Mouse (Mus musculus): Measurements from ENCODE around the gene Nfix. TPM values are rescaled to one million over a fixed set of nuclear protein-coding genes. Genes with fewer than 3 reads are reported as not detected.

Nfix gene
- polyA plus RNA-seq, 1 experiment from 2014 or later = 39.2 TPM

- no peak overlapping the region for H3K4me2 ChIP-seq
- ATAC-seq (ENCODE audit: borderline replicate concordance, extremely low read depth, low FRiP score, low TSS enrichment) = no peak
- no peaks in the 10 kb centered on the region for H3K9me3 ChIP-seq
- no peak overlapping the region for H3K9ac ChIP-seq
- peaks cover 42% of the 10 kb centered on the region for H3K36me3 ChIP-seq
- 46% methylated on average over 9 of the region's 9 CpGs for WGBS
- H3K4me1 ChIP-seq = peaks cover 90% of the 10 kb centered on the region
- H3K4me3 ChIP-seq = no peak overlapping the region
- H3K27ac ChIP-seq = no peak overlapping the region
- no peaks in the 10 kb centered on the region for H3K27me3 ChIP-seq
These were observed 75.5 kb downstream of the Nfix start for GRCm38 (mm10) chr8:84724683-84725082.

DNA sequence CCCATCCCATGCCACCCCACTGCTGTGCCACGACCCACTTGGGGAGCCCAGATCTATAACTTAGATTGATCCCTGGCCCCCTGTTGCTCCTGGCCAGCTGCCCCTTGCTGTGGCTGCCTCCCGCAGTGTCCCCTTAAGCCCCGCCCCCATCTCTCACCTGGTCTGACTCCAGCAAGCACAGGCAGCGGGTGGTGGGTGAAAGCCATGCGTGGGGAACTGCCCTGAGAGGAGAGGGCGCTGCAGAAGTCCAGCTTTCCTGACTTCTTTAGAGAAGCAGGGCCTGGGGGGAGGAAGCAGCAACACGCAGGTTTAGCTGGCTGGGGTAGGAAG, 76.6 kb downstream of the Nfix start:
- Histone ChIP-seq H3K36me3 (peaks cover 52% of the 10 kb centered on the region), H3K4me2 (peak overlapping the region; percentile 38), H3K27ac (peak overlapping the region; percentile 98), H3K27me3 (no peaks in the 10 kb centered on the region), H3K4me3 (0 out of 2 replicates have a peak overlapping the region, but pooled peaks have one; percentile 8), H3K9me3 (no peaks in the 10 kb centered on the region), H3K4me1 (peaks cover 88% of the 10 kb centered on the region), H3K9ac (peak overlapping the region; percentile 23)
- no peak; the same call in 1 of the 2 replicates for ATAC-seq (ENCODE audit: borderline replicate concordance, extremely low read depth, low FRiP score, low TSS enrichment)
- WGBS = 24% methylated on average over 7 of the region's 7 CpGs

DNA sequence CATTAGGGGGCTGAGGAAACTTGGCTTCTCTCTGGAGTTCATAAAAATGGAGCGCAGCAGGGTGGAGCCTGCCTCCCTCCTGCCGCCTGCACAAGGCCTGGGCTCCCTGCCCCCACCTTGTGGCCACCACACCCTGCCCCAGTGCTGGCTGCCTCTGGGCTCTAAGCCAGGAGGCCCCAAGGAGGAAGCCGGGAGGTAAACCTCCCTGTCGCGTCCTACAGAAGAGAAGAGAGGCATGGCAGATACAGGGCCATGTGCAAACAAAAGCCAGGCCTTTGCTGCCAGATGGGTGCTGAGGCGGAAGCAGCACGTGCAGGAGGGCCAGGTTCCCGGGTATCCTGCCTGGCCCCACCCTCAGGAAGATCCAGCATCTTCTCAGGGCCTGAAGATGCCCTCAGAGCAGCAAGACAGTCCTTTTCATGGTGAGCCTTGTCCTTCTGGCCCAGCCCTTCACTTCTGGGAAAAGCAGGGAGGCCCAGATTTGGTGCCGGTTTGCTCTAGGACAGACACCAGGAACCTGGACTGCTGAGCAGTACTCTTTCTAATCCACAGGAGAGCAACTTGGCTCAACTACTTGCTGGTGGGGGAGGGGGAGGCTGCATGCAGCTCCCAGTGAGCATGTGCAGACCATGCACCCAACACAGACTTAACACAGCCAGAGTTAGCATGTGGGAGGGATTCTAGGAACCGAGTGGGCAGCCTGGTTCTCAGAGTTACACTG, 77.1 kb downstream of the Nfix start, which contains the start of gene G430095P16Rik:
TSS of gene G430095P16Rik (plus strand) at position 158 of the 721 bp plus-strand sequence.
- 2% methylated on average over 10 of the region's 10 CpGs for WGBS
- peak; percentile 88 for ATAC-seq (ENCODE audit: borderline replicate concordance, extremely low read depth, low FRiP score, low TSS enrichment)
- Histone ChIP-seq H3K36me3 (peaks cover 54% of the 10 kb centered on the region), H3K9ac (peak within 1 kb of the TSS; percentile 23), H3K27ac (peak within 1 kb of the TSS; percentile 98), H3K4me2 (peak within 1 kb of the TSS; percentile 38), H3K27me3 (no peaks in the 10 kb centered on the region), H3K4me3 (peak within 1 kb of the TSS; percentile 8; the same call in 1 of the 2 replicates), H3K4me1 (peaks cover 83% of the 10 kb centered on the region), H3K9me3 (no peaks in the 10 kb centered on the region)

- Histone ChIP-seq H3K4me1 (peaks cover 78% of the 10 kb centered on the region), H3K9ac (peak overlapping the region; percentile 23; the same call in 1 of the 2 replicates), H3K4me2 (peak overlapping the region; percentile 38; the same call in 1 of the 2 replicates), H3K9me3 (no peaks in the 10 kb centered on the region), H3K4me3 (no peak overlapping the region), H3K36me3 (peaks cover 58% of the 10 kb centered on the region), H3K27ac (peak overlapping the region; percentile 98), H3K27me3 (no peaks in the 10 kb centered on the region)
- ATAC-seq (ENCODE audit: borderline replicate concordance, extremely low read depth, low FRiP score, low TSS enrichment) = no peak; the same call in 1 of the 2 replicates
- WGBS = 33% methylated on average over 6 of the region's 6 CpGs
These were observed 77.7 kb downstream of the Nfix start for GRCm38 (mm10) chr8:84722530-84722849.

DNA sequence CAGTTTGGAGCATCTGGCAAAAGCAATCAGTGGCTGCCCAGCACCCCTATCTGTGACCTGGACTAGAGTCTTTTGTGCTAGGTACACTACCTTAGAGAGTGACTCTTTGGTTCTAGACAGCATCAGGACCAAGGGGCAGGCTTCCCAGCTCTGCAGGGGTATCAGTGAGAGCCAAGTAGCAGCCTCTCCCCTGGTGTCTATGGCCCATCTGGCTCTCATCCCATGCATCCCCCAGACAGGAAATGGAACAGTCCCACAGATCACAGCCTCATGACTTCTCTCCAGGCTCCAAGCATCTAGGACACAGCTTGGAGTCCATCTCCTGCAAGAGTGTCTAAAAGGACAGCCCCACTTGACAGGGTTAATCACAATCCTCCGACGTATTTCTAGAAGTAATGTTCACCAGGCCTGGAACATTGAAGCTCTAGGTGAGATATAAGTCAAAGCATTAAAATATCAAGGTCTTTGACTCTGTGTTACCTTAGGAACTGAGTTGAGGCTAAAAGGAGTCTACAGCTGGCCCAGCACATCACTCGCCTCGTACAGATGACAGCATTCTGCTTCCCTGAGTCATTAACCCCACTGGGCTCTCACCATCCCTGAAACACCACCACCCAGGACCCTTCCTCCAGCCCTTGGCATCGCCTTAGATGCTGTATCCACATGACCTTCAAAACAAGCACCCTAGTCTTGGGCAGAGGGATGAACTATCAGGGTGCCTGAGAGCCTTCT, 81.0 kb downstream of the Nfix start:
- WGBS = 74% methylated on average over 5 of the region's 5 CpGs
- H3K27ac ChIP-seq = no peak overlapping the region
- ATAC-seq (ENCODE audit: borderline replicate concordance, extremely low read depth, low FRiP score, low TSS enrichment) = no peak
- H3K9me3 ChIP-seq = no peaks in the 10 kb centered on the region
- no peak overlapping the region for H3K4me3 ChIP-seq
- no peaks in the 10 kb centered on the region for H3K27me3 ChIP-seq
- H3K9ac ChIP-seq = no peak overlapping the region
- peaks cover 53% of the 10 kb centered on the region for H3K36me3 ChIP-seq
- peaks cover 63% of the 10 kb centered on the region for H3K4me1 ChIP-seq
- H3K4me2 ChIP-seq = no peak overlapping the region

- Histone ChIP-seq H3K4me1 (peaks cover 63% of the 10 kb centered on the region), H3K4me2 (no peak overlapping the region), H3K9me3 (no peaks in the 10 kb centered on the region), H3K27ac (no peak overlapping the region), H3K27me3 (no peaks in the 10 kb centered on the region), H3K4me3 (no peak overlapping the region), H3K36me3 (peaks cover 55% of the 10 kb centered on the region), H3K9ac (no peak overlapping the region)
- 81% methylated on average over 5 of the region's 5 CpGs for whole genome bisulfite sequencing
- no peak for ATAC-seq (ENCODE audit: borderline replicate concordance, extremely low read depth, low FRiP score, low TSS enrichment)
These were observed 81.7 kb downstream of the Nfix start for GRCm38 (mm10) chr8:84718476-84718875.

DNA sequence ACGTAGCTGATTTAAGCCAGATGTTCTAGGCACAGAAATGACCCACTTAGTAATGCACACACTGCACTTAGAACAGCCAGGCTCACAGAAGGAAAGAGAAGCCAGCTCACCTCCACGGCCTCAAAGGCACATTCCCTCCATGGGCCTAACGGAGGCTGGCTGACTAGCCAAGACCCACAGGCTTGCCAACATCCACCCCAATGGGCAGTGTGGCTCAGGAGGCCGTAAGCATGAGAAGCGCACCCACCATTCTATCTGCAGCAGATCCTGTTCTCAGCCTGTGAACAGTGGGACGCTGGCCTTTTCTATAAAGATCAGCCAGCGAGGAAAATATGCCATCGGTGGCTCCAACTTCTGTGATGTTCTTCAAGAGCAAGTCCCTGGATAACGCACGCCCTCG, 83.4 kb downstream of the Nfix start:
- no peaks in the 10 kb centered on the region for H3K9me3 ChIP-seq
- H3K4me2 ChIP-seq = no peak overlapping the region
- H3K9ac ChIP-seq = no peak overlapping the region
- 83% methylated on average over 11 of the region's 11 CpGs for WGBS
- no peaks in the 10 kb centered on the region for H3K27me3 ChIP-seq
- peaks cover 61% of the 10 kb centered on the region for H3K4me1 ChIP-seq
- no peak overlapping the region for H3K27ac ChIP-seq
- peaks cover 54% of the 10 kb centered on the region for H3K36me3 ChIP-seq
- no peak for ATAC-seq (ENCODE audit: borderline replicate concordance, extremely low read depth, low FRiP score, low TSS enrichment)
- no peak overlapping the region for H3K4me3 ChIP-seq

DNA sequence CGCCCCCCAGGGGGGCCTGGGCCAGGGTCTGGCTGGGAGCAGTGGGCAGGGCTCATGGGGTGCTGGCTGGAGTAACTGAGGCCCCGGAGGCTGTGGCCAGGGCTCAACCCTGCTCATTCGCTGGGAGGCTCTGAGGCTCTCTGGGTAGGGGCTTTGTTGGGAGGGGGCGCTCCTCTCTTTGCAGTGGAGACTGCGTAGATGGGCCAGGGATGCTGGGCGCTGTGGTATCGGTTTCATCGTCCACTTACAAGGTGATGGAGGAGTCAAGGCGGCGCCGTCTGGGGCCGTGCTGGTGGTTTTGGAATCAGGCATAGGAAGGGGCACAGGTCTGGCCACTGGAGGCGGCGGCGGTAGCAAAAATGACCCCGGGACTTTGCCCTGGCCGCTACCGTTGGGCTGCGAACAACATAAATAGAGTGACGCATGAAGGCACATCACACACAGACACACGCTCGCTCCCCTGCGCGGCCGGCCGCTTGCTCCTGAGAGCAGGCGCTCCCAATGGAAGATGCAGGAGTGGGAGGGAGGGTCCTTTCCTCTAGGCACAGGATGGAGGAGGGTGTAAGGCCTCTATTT, 84.2 kb downstream of the Nfix start:
- Histone ChIP-seq H3K36me3 (peaks cover 46% of the 10 kb centered on the region), H3K27ac (0 out of 2 replicates have a peak overlapping the region, but pooled peaks have one; percentile 6), H3K27me3 (no peaks in the 10 kb centered on the region), H3K9me3 (no peaks in the 10 kb centered on the region), H3K4me1 (peaks cover 64% of the 10 kb centered on the region), H3K9ac (no peak overlapping the region; the same call in 1 of the 2 replicates), H3K4me2 (no peak overlapping the region), H3K4me3 (no peak overlapping the region)
- no peak for ATAC-seq (ENCODE audit: borderline replicate concordance, extremely low read depth, low FRiP score, low TSS enrichment)
- WGBS = 33% methylated on average over 27 of the region's 27 CpGs

- Histone ChIP-seq H3K9me3 (no peaks in the 10 kb centered on the region), H3K4me2 (no peak overlapping the region; the same call in 1 of the 2 replicates), H3K4me3 (no peak overlapping the region), H3K27ac (peak overlapping the region; percentile 98), H3K36me3 (peaks cover 28% of the 10 kb centered on the region), H3K9ac (0 out of 2 replicates have a peak overlapping the region, but pooled peaks have one; percentile 24), H3K27me3 (no peaks in the 10 kb centered on the region), H3K4me1 (peaks cover 66% of the 10 kb centered on the region)
- no peak for ATAC-seq (ENCODE audit: borderline replicate concordance, extremely low read depth, low FRiP score, low TSS enrichment)
- 65% methylated on average over 4 of the region's 4 CpGs for WGBS
These were observed 86.0 kb downstream of the Nfix start for GRCm38 (mm10) chr8:84714161-84714560.

GRCm38 (mm10) chr8:84713381-84713780, 86.8 kb downstream of the Nfix start:
- Histone ChIP-seq H3K4me3 (no peak overlapping the region), H3K4me1 (peaks cover 67% of the 10 kb centered on the region), H3K9me3 (no peaks in the 10 kb centered on the region), H3K27ac (peak overlapping the region; percentile 98), H3K36me3 (peaks cover 21% of the 10 kb centered on the region), H3K9ac (peak overlapping the region; percentile 24; the same call in 1 of the 2 replicates), H3K27me3 (no peaks in the 10 kb centered on the region), H3K4me2 (peak overlapping the region; percentile 34; the same call in 1 of the 2 replicates)
- no peak for ATAC-seq (ENCODE audit: borderline replicate concordance, extremely low read depth, low FRiP score, low TSS enrichment)
- WGBS = 59% methylated on average over 4 of the region's 4 CpGs

- Histone ChIP-seq H3K9ac (0 out of 2 replicates have a peak overlapping the region, but pooled peaks have one; percentile 4), H3K27me3 (peaks cover 5% of the 10 kb centered on the region; the same call in 1 of the 2 replicates), H3K4me2 (peak overlapping the region; percentile 34; the same call in 1 of the 2 replicates), H3K36me3 (peaks cover 24% of the 10 kb centered on the region), H3K4me1 (peaks cover 73% of the 10 kb centered on the region), H3K4me3 (no peak overlapping the region), H3K9me3 (no peaks in the 10 kb centered on the region), H3K27ac (peak overlapping the region; percentile 98)
- ATAC-seq (ENCODE audit: borderline replicate concordance, extremely low read depth, low FRiP score, low TSS enrichment) = peak; percentile 50
- 2% methylated on average over 3 of the region's 3 CpGs for WGBS
These were observed 87.4 kb downstream of the Nfix start for GRCm38 (mm10) chr8:84712759-84713120.
